Mouse (Mus musculus): ENCODE results near the gene Tdp1. TPM values are rescaled to one million over a fixed set of nuclear protein-coding genes. Genes with fewer than 3 reads are reported as not detected.

Tdp1 gene
- total RNA-seq, 2 experiments from 2014 or later = 2.9 to 4.0 TPM

DNA sequence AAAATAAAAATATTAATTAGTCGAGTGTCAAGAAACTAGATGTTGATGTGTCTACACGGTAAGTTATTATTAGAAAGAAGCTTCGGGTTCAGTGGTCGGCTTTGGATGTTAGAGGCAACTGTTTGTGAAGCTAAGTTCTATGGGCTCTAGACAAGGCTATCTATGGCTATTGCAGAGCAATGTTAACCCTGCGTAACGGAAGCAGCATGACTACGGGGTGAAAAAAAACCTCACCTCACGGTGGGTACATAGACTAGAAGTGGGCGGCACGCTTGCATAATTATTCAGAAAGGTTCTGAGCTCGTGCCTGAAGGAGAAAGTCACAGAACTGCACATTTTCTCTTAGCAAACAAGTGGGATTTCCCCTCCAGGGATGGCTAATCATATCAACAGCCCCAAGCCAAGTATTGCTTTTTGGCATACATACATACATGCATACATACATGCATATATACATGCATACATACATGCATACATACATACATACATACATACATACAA, 108.1 kb downstream of the Tdp1 start:
- no peak for DNase-seq
- intact Hi-C loops (cut with DNase I) = no loop called here

DNA sequence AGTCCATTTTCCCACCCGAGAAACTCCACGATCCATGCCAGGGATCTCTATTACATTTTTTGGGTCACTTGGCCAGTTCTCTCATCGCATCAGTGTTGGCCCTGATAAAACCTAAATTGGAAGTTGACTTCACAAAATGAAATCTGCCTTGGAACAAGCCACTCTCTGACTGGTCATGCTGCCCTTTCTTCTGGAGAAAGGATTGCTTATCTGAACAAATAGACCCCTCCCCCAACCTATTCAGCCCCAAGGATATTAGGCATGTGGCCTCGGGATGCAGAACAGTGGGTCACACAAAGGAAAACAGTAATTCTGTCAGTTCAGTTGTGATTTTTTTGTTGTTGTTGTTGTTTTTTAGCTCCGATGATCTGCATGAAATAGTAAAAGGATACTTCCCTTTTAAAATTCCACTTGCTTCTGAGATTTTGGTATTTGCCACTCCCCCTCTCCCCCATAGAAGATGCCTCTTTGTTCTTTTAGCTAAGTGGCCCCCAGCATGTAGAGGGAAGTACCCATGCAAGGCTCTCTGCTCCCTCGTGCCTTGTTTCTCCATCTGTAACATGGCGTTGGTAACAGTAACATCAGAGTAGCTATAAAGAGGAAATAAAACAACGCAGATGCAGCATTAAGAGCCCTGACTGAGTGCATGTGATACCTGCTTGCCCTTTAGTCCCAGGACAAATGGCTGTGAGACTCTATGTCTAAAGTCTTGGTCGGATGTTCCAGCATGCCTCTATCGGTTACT, 109.0 kb downstream of the Tdp1 start:
- DNase-seq = no peak
- intact Hi-C loops (cut with DNase I) = no loop called here

DNA sequence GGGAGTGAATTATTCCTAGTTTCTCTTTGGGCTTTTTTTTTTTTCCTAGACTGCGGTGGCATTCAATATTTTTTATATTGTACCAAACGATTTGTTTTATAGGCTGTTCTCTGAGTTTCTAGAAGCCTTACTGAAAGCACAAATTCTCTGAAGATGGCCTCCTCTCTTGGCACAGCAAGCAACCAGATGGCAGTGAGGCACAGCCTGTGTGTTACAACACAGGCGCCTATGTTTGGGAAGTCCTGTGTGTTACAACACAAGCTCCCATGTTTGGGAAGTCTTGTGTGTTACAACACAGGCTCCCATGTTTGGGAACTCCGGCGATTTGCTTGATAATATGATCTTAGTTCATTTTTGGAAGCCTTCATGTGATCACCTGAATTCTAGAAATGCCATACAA, 111.6 kb downstream of the Tdp1 start:
- no peak for DNase-seq
- intact Hi-C loops (cut with DNase I) = no loop called here

DNA sequence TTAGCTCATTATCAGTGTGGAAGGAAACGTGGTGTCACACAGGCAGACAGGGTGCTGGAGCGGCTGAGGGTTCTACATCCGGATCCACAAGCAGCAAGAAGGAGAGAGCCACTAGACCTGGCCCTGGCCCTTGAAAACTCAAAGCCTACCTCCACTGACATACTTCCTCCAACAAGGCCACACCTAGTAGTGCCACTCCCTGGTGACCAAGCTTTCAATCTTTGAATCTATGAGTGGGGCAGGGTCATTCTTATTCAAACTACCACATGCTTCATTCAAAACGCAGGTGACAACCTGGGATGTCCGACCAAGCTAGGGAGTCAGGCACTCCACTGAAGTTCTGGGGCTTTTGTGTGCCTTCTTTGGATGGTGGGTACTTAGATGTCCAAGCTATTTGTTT, 115.4 kb downstream of the Tdp1 start:
- intact Hi-C loops (cut with DNase I) = no loop called here
- DNase-seq = no peak

DNA sequence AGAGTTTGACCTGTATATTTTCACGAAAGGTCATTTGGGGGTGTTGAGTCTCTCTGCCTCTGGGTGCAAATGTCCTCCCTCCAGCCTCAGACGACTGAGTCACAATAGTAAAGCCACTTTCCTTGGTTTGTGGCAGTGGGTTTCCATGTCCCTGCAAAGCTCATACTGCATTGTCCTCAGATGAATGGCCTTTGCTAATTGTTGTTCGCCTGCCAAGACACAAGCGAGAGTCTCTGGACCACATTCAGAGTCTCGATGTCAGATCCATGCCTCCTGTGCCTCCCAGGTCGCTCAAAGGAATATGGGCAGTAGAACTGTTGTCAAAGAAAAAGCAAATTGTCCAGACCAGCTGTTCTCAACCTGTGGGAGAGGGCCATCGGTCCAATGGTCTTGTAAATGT, 116.1 kb downstream of the Tdp1 start:
- no peak for DNase-seq
- intact Hi-C loops (cut with DNase I) = no loop called here

DNA sequence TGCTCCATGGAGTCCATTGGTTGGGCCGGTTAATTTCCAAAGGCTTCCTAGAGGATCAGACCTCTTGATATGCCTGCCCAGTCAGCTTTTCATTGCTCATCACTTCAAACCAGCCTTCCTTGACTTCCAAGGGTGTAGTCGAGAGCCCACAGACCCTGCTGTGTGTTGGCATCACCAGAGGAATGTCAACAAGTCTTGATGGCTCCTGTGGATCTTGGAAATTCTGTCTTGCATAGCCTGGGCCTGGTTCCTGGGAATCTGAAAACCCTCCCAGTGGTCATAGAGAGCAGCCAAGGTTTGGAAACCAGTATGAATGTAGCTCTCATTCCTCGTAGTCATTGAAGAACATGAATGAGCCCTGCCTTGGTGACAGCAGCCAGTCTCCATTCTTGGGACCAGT, 116.9 kb downstream of the Tdp1 start:
- no peak for DNase-seq
- intact Hi-C loops (cut with DNase I) = no loop called here

DNA sequence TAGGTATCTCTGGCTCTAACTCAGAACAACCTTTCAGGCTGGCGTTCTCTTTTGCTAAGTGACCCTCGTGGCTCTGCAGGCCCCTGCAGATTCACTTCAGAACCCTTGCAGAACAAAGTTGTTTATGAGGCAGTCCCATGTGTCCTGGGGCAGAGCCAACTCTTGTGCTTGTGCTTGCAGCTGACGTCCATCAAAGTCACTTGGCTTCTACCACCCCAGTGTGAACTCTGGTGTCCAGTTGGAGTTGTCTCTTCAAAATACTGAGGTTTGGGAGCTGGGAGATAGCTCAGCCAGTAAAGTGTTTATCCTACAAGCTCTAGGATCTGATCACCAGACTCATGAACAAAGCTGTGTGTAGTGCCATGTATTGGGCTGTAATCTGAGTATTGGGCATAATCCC, 117.6 kb downstream of the Tdp1 start:
- intact Hi-C loops (cut with DNase I) = no loop called here
- no peak for DNase-seq

DNA sequence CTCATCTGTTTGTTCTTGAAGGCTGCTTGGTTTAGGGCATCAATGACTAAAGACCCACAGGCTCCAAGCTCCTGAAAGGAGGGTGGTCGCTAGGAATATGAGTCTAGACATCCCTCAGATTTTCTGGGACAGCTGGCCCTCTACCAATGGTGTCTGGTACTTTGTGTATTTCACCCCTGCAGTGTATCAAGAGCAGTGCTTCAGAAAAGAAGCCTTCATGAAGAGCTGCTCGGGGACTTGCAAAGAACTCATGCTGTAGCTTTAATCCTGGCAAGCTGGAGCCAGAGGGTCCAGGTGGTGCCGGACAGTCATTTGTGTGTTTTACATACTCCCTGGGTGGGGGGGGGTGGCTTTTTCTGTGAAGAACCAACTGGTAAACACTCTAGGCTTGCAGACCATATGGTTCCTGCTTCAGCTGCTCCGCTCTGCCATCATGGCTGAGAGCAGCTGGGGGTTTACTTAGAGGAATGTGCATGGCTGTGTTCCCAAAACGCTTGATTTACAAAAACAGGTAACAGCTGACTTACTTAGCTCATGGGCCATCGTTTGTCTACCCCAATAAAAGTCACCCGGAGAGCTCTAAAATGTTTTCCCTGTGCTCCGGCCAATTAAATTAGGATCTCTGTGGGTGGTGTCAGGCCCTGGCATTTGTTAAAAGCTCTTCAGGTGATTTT, 118.7 kb downstream of the Tdp1 start:
- DNase-seq = no peak
- intact Hi-C loops (cut with DNase I) = no loop called here

Small RNA genes within 50 kb of the gene (microRNA-seq; reads per million reads assigned to microRNA genes)
- 0 reads per million in 2 experiments for gene Gm23291

Other genes starting within 250 kb of the Tdp1 start
- gene Efcab11, start 78 bp upstream of the Tdp1 start, total RNA-seq (2021) = not detected
- under 1 TPM; 0.10 to 0.47 TPM for gene Kcnk13, start 80.0 kb downstream of the Tdp1 start, total RNA-seq (2021)
- 100 to 1,000 TPM; 133 to 134 TPM for gene Psmc1, start 225.6 kb downstream of the Tdp1 start, total RNA-seq (2021)

All from gastrocnemius, postnatal 36 days (tissue).